Mouse (Mus musculus) erythroblast, embryonic 14.5 days (primary cell): ENCODE measurements around the gene Mycbp2.

Source experiments
- GATA1 ChIP-seq: IDR thresholded peaks from 2 replicates; pipeline ENCODE4 v1.6.1; 2012; ENCODE audit warnings: low read length, inconsistent platforms, mixed read lengths
- TAL1 ChIP-seq: IDR thresholded peaks from 3 replicates; pipeline ENCODE4 v1.6.1; 2012; ENCODE audit warnings: low read length, inconsistent platforms, mixed read lengths

GRCm38 (mm10) chr14:103345486-103345857 is 1.1 kb downstream of the Mycbp2 start:
- TF ChIP-seq GATA1, result no peak
- no peak for TF ChIP-seq TAL1
